Mouse (Mus musculus) spleen, postnatal 14 days (tissue): Measurements from ENCODE around the gene Scamp2.

Experiments
- DNase-seq, 2 experiments: peaks; one replicate each; pipeline ENCODE4 v3.0.0; 2021 to 2022; ENCODE audit warnings: low spot score in 2 of 2

The Scamp2 gene

DNA sequence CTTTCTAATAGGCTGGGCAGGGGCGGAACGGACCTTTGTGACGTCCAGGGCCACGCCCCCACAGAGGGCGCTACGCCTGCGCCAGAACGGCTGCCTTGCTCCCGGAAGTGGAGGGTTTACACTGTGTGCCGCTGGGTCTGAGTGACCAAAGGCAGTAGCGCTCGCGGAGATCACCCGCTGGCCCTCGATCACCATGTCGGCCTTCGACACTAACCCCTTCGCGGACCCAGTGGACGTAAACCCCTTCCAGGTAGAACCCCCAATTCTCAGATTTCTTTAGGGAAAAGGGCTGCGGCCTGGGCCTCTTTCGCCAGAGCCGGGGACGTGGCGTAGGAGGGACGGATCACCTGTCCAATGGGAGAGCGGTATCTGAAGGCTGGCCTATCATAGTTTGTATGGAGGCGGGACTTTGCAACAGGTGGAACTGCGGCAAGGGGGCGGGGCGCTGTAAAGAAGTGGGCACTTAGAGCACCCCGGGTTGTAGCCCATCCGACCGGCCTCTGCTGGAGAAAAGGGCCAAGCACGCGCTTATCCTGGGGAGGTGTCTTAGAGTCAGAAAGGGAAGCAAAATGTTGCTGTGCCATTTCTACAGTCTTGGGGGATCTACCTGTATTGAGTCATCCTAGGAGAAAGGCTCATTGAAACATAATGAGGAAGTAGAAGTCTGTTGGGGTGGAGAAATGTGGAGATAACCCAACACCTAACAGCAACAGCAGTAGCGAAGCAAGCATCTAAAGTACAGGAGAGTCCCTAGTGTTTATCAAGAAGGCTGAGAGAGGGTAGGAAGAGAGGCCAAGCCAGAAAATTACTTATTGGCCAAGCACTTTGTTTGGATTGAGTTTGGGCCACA is at the start of gene Scamp2:
Gene Scamp2 (plus strand): TSS at position 83 of the 850 bp plus-strand sequence.
- DNase-seq = peak; percentile 82 to 86

GRCm38 (mm10) chr9:57517113-57517512 is 43.6 kb upstream of the Scamp2 start:
- DNase-seq = peak in 1 of 2 experiments; percentile 58

- no peak for DNase-seq
Observed at GRCm38 (mm10) chr9:57520375-57521055, 40.2 kb upstream of the Scamp2 start.

- DNase-seq = peak; percentile 82 to 88
Observed at GRCm38 (mm10) chr9:57521056-57521911, 39.5 kb upstream of the Scamp2 start, which contains the start of gene Cox5a. Cox5a (plus strand) TSS chr9:57521274.

DNA sequence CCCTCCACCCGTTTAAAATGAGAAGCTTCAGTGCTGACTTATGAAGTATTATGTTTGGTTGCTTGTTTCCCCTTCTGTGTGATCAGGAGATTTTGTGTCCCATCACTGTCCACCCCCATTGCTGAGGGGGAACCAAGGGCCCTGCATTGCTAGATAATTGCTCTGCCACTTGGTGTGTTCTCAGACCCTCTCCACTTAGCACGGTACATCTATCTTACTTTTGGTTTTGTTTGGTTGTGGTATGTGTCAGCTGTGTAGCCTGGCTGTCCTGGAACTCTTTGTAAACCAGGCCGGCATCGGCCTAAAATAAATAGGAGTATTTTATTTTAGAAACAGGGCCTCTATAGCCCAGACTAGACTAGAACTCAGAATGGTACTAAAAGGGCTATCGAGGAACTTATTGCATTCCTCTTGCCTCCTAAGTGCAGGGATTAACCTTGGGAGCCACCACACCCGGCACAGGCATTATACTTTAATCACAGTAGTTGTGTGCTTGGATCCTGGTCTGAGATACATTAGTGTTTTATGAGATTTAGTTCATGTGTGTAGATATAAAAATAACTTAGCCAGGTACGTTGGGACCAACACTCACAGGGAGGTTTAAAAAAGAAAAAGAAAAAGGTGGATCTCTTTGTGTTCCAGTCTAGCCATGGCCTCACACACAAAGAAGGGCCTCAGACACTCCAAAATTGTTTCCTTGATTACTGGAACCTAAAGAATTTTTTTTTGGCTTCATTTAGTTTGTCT is 38.5 kb upstream of the Scamp2 start:
- DNase-seq = no peak

DNA sequence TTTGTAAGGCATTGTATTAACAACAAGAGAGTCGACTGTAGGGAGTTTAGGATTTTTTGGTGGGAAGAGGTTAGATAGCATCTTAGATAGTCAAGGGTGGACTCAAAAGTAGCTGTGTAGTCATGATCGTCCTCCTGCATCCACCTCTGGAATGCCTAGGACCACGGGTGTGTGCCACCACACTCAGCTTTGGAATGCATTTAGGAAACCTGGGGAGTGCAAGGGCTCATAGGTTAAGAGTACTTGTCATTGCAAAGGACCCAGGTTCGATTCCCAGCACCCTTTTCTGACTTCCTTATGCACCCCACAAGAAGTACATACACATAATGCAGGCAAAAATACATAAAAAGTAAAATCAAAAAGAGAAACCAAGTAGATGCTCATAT is 37.9 kb upstream of the Scamp2 start:
- DNase-seq = no peak

- DNase-seq = no peak
Observed at GRCm38 (mm10) chr9:57523754-57524153, 37.0 kb upstream of the Scamp2 start.

DNA sequence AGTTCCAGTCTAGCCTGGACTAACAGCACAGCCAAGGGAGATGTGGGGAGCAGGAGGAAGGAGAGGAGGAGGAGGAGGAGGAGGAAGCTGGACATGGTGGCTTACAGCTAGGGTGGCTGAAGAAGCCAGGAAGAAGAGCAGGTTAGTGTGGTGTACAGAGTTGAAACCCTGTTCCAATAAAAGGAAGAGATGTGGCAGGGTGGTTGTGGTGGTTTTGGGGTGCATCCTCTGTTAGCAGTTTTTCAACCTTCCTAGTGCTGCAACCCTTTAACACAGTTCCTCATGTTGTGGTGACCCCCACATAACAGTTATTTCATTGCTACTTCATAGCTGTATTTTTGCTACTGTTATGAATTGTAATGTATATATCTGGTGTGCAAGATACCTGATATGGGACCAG is 36.3 kb upstream of the Scamp2 start:
- DNase-seq = no peak

DNA sequence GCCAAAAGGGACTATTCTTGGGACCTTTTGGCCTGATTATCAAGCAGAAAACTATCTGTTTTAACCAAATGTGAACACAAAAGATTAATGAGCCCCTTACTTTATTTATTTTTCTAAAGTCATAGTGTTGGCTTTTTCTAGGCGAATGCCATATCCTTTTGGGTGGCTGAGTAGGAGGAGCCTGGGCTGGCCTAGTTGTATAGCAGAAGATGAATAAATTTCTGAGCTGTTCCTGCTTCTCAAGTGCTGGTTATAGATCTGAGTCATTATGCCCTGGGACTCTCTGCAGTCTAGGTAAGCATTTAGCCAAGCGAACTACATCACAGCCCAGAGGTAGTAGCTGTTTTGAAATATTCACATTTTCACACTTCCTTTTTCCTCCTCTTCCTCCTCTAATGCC is 35.2 kb upstream of the Scamp2 start:
- no peak for DNase-seq

- DNase-seq = no peak
Observed at GRCm38 (mm10) chr9:57526435-57526834, 34.3 kb upstream of the Scamp2 start.

DNA sequence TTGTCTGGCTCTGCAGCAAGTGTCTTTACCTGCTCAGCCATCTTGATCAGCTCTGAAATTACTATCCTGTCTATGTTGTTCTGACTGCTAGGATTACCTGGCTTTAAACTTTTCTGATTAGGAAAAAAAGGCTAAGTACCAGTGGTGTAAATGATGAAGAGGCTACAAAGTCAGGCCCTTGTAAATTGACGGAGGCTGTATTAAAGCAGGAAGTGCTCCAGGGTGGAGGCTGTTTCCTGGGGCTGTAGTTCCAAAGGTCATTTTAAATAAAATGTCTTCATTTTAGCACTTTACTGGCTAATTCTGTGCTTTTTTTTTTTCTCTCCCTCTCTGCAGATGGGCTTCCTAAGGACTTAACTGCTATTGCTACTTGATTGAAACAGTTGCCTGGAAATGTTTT is 28.8 kb upstream of the Scamp2 start:
- DNase-seq = no peak

DNA sequence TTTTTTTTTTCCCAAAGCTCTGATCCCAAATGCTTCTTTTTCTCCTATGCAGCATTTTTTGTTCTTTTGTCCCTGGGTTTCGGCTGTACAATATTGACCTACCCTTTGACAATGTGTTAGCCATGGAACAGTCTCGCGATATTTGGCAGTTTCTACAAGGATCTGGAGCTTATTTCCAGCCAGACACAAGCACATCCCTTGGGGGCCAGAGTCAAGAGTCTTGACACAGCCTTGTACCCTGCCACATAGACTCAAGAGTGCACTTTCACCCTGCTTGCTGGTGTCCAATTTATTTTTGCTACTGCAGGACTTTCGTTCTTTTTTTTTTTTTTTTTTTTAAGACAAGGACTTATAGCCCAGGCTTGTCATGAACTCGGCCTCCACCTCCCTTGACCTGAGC is 24.4 kb upstream of the Scamp2 start:
- DNase-seq = no peak

DNA sequence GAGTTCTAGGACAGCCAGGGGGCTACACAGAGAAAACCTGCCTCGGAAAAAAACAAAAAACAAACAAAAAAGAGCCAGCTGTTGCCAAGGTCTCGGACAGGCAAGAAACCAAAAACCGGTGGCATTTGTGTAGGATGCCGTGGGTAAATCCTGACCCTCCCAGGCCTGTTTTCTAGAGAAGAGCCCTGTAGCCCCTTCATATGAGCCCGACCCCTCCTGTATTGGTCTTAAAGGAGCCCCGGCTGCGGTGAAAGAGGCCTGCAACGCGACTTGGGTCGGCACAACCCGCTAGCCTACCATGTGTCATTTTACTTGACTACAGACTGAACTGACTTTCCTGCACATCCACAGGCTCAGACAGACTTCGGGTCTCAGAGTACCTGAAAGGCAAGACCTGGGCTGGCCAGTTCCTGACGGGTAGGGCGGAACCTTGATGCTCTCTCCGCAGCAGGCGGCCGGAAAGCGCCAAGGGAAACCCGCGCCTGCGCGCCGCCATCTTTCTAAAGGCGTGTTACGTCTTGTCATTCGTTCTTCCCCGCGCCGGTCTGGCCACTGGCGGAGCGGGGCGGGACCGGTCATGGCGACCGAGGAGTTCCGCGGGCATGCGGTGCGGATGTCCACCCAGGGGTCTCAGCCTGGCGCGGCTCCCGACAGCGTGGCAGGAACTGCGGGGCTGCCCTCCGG is 23.6 kb upstream of the Scamp2 start, which contains the start of gene Fam219b:
Gene Fam219b (plus strand): TSS at position 485 of the 684 bp plus-strand sequence.
- peak; percentile 80 to 87 for DNase-seq

DNA sequence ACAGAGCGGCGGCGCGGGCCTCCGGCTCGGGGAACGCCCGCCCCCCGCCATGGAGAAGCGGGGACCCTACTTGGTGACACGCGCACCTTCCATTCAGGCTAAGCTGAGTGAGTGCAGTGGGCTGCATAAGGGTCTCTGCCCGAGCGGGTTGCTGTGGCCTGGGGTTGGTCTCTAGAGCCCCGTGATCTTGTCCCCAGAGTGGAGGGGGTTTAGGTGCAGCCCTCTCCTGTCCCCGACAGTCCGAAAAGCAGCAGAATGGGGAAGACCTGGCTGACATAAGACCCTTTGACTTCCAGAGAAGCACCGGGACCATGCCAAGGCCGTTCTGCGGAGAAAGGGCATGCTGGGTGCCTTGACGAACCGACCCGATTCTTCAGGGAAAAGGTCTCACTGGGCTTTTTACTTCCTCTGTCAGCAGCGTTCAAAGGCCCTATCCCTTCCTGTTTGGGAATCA is 23.0 kb upstream of the Scamp2 start:
- no peak for DNase-seq

DNA sequence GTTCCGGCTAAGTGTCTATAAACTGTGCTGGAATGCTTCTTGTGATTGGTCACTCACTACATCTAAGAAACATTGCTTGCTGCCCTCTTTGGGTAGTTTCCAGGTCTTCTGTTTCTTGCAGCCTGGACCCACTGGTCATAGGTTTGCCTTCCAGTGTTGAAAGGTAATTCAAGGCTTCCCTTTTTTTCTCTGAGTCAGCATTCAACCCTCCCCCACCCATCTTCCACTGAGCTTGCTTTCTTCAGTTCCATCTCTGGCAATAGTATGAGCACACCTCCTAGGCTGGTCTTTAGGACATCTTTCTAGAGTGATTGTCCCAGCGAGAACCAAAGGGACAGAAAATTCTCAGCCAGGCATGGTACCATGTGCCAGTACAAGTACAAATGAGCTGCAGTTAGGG is 21.2 kb upstream of the Scamp2 start:
- DNase-seq = no peak

GRCm38 (mm10) chr9:57541312-57541711 is 19.4 kb upstream of the Scamp2 start:
- DNase-seq = peak in 1 of 2 experiments; percentile 31

GRCm38 (mm10) chr9:57543951-57544350 is 16.8 kb upstream of the Scamp2 start:
- no peak for DNase-seq

- no peak for DNase-seq
Observed at GRCm38 (mm10) chr9:57547287-57547686, 13.5 kb upstream of the Scamp2 start.

- DNase-seq = no peak
Observed at GRCm38 (mm10) chr9:57547869-57548268, 12.9 kb upstream of the Scamp2 start.

DNA sequence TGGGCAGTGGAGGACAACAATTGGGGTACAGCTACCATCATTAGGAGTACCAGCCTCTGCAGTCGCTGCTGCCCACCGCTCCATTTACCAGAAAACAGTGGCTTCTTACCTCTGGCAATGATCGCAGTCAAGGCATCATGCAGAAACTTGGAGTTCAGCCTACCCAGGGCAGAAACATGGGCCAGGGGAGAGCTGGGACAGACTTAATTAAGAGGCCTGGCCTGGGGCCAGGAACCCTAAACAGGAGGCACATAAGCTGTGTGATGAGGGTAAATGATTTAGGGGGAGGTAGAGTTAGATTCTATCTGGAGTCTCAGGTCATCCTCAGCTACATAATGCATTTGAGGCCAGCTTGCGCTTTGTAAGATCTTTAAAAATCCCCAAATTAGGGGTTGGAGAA is 11.6 kb upstream of the Scamp2 start:
- DNase-seq = no peak
